Mouse (Mus musculus) monocyte, adult 59 days (primary cell): ENCODE data around the gene Olfr1342. TPM values are rescaled to one million over a fixed set of nuclear protein-coding genes. Genes with fewer than 3 reads are reported as not detected.

ENCODE experiments used
- total RNA-seq, 2 experiments: library from RNA; stranded (reverse); gene quantifications; one replicate each; pipeline ENCODE4 v1.2.4; 2023

Olfr1342 gene
- not detected for total RNA-seq

DNA sequence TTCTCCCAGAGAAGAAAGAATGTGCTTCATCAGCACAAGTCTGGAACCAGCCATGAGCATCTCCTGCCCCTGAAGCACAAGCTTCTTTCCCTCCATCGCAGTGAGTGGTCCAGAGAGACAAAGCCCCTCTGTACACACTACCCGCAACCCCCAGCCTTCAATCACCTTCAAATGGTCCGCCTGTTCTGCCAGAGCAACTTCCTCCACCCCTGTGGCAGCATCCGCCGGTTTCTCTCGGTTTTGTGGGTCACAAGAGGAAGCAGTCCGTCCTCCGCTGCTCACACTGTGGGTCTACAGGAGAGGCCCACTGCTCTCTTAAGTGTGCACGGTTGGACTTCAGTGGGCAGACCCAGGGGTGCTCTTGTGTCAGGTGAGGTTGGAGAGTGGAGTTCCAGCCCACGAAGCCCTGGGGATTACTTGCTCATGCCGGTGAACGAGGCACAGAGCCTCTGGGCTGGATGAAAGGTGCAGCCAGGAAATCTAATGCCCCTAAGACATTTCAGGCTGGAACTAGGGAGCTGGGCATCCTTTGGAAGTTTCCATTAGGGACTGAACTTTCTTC, at the start of gene Olfr1342:
Gene Olfr1342 (minus strand): TSS at position 345 of the 562 bp plus-strand sequence.

DNA sequence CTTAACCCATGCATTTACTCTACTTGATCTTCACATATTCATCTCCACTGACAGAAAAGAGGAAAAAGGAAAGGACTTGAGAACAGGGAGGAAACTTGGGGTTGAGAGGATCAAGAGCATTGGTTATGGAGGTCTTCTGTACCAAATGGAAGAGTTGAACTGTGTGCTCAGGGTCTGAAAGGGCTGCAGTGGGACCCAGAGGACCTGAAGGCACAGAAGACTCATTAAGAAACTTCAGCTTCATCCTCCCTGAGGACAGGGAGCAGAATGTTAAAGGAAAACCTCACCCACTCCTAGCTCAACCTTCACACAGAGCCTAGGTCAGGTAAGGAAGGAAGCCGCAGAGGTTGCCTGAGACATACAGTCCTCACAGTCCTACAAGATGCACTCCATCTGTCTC, 39.3 kb upstream of the Olfr1342 start, which contains the start of gene Olfr1339:
Gene Olfr1339 (plus strand): TSS at position 301 of the 400 bp plus-strand sequence.

DNA sequence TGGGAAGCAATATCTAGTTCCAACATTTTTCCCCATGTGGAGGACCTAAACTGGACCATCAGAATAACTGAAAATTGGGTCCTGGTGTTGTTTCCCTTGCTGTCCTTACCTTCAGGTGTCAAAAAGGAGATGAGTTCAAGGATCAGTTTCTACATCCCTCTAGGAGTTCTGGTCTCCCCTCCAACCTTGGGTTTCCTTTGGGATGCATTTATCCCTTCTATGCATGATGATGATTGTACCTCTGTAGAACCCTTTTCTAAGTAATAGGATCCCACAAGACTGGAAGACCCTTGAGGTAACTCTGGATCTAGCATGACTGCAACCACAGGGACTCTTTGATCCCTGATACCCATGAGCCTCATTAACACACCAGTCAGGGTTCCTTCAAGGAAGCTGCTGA, 27.3 kb upstream of the Olfr1342 start, which contains the start of gene Olfr1340:
Gene Olfr1340 (plus strand): TSS at position 301 of the 400 bp plus-strand sequence.

DNA sequence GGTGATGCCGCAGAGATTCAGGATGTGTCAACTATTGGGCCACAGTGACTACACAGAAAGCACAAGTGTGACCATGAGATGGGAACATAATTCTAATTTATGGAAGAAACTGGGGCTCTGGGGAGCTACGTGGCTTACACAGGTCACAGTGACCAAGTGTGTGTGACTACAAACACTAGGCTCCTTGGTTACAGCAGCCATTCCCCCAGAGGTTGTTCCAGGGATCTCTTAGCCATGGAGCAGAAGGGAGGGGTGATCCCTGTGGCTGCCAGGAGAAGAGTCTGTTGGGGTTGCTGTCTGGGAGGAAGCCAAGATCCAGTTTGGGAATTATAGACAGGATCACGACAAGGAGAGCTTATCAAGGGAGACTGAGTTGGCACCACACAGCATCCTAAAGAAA, 10.7 kb upstream of the Olfr1342 start, which contains the start of gene Olfr1341:
Gene Olfr1341 (plus strand): TSS at position 301 of the 400 bp plus-strand sequence.

DNA sequence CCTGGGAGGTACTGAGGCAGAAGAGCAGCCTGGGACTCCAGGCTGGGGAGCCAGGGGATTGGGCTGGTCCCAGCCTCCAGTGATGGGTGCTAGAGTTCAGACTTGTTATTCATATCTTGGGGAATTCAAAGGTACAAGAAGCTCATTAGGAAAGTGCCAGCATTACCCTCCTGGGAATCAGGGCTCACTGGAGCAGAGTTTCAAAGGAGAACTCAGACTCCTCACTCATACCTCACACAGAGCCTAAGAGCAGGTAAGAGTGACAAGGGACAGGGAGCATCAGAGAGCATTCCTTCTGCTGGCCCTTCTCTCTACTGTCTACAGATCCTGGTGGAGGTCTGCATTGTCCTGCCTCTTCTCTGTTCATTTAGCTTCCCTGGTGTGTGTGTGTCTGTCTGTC, 33.9 kb downstream of the Olfr1342 start, which contains the start of gene Olfr62:
Gene Olfr62 (plus strand): TSS at position 301 of the 400 bp plus-strand sequence.

Other genes starting within 250 kb of the Olfr1342 start
- gene Mpl, start 235.2 kb downstream of the Olfr1342 start, total RNA-seq: not detected
- gene Tie1, start 202.7 kb downstream of the Olfr1342 start, total RNA-seq: 1 to 10 TPM in 1 of 2 experiments, under 1 TPM in 1; 0.45 to 1.5 TPM
- gene 2610528J11Rik, start 165.8 kb downstream of the Olfr1342 start, total RNA-seq: not detected
- not detected for gene Tmem125, start 148.7 kb downstream of the Olfr1342 start, total RNA-seq
- not detected for gene Cfap57, start 72.0 kb downstream of the Olfr1342 start, total RNA-seq
- 10 to 100 TPM; 37.4 to 38.0 TPM for gene Ebna1bp2, start 72.0 kb downstream of the Olfr1342 start, total RNA-seq
- gene Olfr62, start 33.8 kb downstream of the Olfr1342 start, total RNA-seq: not detected
- gene Olfr1341, start 10.8 kb upstream of the Olfr1342 start, total RNA-seq: not detected
- not detected for gene Olfr1340, start 27.4 kb upstream of the Olfr1342 start, total RNA-seq
- gene Olfr1339, start 39.4 kb upstream of the Olfr1342 start, total RNA-seq: not detected
- not detected for gene Olfr1338, start 66.0 kb upstream of the Olfr1342 start, total RNA-seq
- gene Olfr1337, start 89.8 kb upstream of the Olfr1342 start, total RNA-seq: not detected
- not detected for gene Olfr1335, start 117.2 kb upstream of the Olfr1342 start, total RNA-seq
- gene Olfr1333, start 143.5 kb upstream of the Olfr1342 start, total RNA-seq: not detected
- gene Olfr1331, start 171.9 kb upstream of the Olfr1342 start, total RNA-seq: not detected
- not detected for gene Olfr1330, start 195.8 kb upstream of the Olfr1342 start, total RNA-seq
- gene Olfr1329, start 224.7 kb upstream of the Olfr1342 start, total RNA-seq: not detected
- not detected for gene Olfr1328, start 245.9 kb upstream of the Olfr1342 start, total RNA-seq